Mouse (Mus musculus) c-Kit-positive CD71-positive TER-119-negative erythroid progenitor cells, embryonic 14.5 days (primary cell): ENCODE measurements around the gene Spata2.

ENCODE experiments used
- DNase-seq: peaks from one replicate; pipeline ENCODE4 v3.0.0-alpha.2; 2013; ENCODE audit warnings: low read depth

The Spata2 gene

GRCm38 (mm10) chr2:167447207-167447606, 45.5 kb downstream of the Spata2 start:
- no peak for DNase-seq

GRCm38 (mm10) chr2:167445911-167446780, 46.5 kb downstream of the Spata2 start:
- no peak for DNase-seq

DNA sequence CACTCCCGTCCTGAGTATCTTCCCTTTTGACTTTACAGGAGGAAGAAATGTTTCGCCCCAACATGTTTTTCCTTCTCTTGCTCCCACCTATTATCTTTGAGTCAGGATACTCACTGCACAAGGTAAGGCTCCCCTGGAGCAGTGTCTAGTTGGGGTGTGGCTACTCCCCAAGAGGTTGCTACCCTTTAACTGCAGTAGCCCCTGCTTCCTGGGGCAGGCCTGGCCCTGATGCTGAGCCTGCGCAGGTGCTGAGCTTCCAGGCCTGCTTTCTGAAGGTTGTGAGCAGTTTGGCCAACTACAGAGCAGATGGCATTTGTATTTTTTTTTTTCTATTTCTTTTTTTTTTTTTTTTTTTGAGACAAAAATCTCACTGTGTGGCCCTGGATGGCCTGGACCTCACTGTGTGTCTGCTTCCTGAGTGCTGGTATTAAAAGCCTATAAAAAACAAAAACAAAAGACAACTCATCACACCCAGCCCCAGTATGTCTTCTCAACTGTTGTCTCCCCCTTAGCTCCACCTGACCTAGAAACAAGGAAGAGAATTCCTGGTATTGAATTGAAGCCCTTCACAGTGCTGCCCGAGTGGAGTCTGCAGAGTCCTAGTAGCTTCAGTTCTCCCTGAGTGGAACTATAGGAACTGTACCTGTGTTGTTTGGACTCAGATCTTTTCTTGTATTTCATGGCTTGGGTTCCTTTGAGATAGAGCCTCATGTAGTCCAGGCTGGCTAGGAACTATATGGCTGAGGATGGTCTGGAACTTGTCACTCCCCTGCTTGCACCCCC, 49.1 kb downstream of the Spata2 start:
- no peak for DNase-seq

DNA sequence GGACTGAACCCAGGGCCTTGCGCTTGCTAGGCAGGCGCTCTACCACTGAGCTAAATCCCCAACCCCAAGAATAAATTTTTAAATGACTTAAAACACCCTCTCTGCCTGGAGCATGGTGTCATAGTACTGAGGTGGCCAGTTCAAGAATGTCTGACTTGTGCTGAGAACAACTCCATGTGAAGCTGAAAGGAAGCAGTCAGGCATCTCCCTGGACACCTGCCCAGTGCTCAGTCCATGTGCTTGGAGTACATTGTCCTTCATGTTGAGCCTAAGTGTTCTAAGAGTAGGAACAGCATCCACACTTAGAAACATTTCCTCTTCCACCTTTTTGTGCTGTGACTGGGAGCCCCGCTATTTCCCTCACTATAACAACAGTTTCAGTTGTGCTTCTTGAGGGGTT, 53.3 kb downstream of the Spata2 start:
- DNase-seq, result no peak

DNA sequence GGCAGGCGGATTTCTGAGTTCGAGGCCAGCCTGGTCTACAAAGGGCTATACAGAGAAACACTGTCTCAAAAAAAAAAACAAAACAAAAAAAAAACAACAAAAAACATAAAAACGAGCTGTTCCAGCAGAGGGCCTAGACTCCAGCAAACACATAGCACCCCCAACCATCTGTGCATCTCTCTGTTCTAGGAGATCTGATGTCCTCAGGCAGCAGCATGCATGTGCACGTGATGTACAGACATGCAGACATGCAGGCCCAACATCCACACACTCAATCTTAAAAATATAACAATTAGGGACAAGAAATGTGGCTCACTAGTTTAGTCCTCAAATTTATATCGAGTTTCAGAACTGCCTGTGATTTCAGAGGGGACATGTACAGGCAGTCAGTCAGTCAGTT, 56.3 kb downstream of the Spata2 start:
- DNase-seq, result no peak

- DNase-seq, result no peak
These were observed 57.1 kb downstream of the Spata2 start for GRCm38 (mm10) chr2:167435631-167436030.

GRCm38 (mm10) chr2:167434570-167434969, 58.1 kb downstream of the Spata2 start:
- no peak for DNase-seq

DNA sequence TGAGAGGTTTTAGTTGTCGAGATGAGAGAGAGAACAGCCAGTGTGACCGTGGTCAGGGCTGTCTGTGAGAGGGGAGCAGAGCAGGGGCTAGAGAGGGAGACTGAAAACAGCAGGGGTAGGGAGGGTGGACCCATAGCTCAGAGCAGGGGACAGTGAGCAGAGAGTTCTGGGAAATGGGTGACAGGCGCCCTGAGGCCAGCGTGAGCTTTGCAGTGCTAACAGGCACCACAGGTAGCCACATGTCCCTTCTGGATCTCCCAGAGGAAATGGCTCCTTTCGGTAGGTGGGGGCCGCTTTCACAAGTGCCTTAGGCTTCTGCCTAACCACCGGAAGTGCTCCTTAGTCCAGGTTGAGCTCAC, 61.3 kb downstream of the Spata2 start:
- DNase-seq, result no peak
